Mouse (Mus musculus) megakaryocyte, embryonic 14.5 days (primary cell): ENCODE measurements at regions not wholly inside any gene's neighbourhood (a gene's known extent, or its start where the extent isn't known, plus 50 kb on each side); places are given as distances from the start of the nearest gene placed in this dataset.

ENCODE experiments used
- FLI1 ChIP-seq: IDR thresholded peaks from 2 replicates; pipeline ENCODE4 v1.6.1; 2012; ENCODE audit warnings: low read length, inconsistent platforms, mixed read lengths
- GATA1 ChIP-seq: IDR thresholded peaks from 3 replicates; pipeline ENCODE4 v1.6.1; 2012; ENCODE audit warnings: mixed read lengths, low read length, inconsistent platforms, borderline replicate concordance

DNA sequence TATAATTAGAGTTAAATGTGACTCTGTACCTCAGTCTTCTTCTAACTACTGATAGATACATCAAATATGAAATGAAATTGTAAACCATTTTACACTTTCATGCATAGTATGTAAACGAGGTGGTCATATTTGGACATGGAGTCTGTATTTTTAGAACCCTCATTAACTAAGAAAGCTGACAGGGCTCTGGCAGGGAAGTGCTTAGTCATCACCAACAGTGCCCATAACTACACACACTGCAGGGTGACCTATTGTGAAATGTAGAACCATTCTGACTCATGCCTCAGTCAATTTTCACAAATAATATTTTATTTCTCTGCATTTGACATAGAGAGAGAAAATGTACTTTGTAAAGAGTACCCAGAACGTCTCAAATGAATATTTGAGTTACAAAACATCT is 118.9 kb upstream of the Robo2 start:
- TF ChIP-seq GATA1, result no peak
- TF ChIP-seq FLI1, result no peak
